Mouse (Mus musculus): ENCODE results near the gene Ccdc77. TPM values are rescaled to one million over a fixed set of nuclear protein-coding genes. Genes with fewer than 3 reads are reported as not detected.

The Ccdc77 gene
- 16.0 and 16.9 TPM in 2 replicates for polyA plus RNA-seq (2015; fragmentation: Nextera tagmentation; extraction: Ambion mirVana)

GRCm38 (mm10) chr6:120363688-120364522 lies at the start of gene Ccdc77, which contains the start of gene Kdm5a:
Gene Ccdc77, minus strand, starts transcription at chr6:120364374.
Gene Kdm5a, plus strand, starts transcription at chr6:120364124.
- H3K4me2 ChIP-seq (replicated peaks), result peak within 1 kb of the TSS; percentile 98
- under 1% methylated on average over 71 of the region's 71 CpGs for WGBS
- H3K36me3 ChIP-seq, result peaks cover 18% of the 10 kb centered on the region
- no peaks in the 10 kb centered on the region for H3K9me3 ChIP-seq
- peak within 1 kb of the TSS; percentile 82 for H3K4me3 ChIP-seq (replicated peaks)
- peak within 1 kb of the TSS; percentile 93 for H3K9ac ChIP-seq (replicated peaks)
- H3K27me3 ChIP-seq, result no peaks in the 10 kb centered on the region
- ATAC-seq, result peak; percentile 98
- peaks cover 20% of the 10 kb centered on the region for H3K4me1 ChIP-seq (replicated peaks)
- H3K27ac ChIP-seq, result peak within 1 kb of the TSS; percentile 93

- peaks cover 66% of the 10 kb centered on the region for H3K36me3 ChIP-seq
- no peak overlapping the region for H3K4me3 ChIP-seq (replicated peaks)
- 97% methylated on average over 1 of the region's 1 CpGs for WGBS
- no peaks in the 10 kb centered on the region for H3K27me3 ChIP-seq
- H3K4me1 ChIP-seq (replicated peaks), result no peaks in the 10 kb centered on the region
- H3K9me3 ChIP-seq, result no peaks in the 10 kb centered on the region
- H3K4me2 ChIP-seq (replicated peaks), result no peak overlapping the region
- ATAC-seq, result no peak
- H3K9ac ChIP-seq (replicated peaks), result no peak overlapping the region
- no peak overlapping the region for H3K27ac ChIP-seq
Measured at GRCm38 (mm10) chr6:120403936-120404335, 39.8 kb upstream of the Ccdc77 start.

GRCm38 (mm10) chr6:120395622-120396345 lies 31.6 kb upstream of the Ccdc77 start:
- H3K4me1 ChIP-seq (replicated peaks), result no peaks in the 10 kb centered on the region
- no peak overlapping the region for H3K9ac ChIP-seq (replicated peaks)
- peaks cover 73% of the 10 kb centered on the region for H3K36me3 ChIP-seq
- H3K4me2 ChIP-seq (replicated peaks), result no peak overlapping the region
- no peaks in the 10 kb centered on the region for H3K9me3 ChIP-seq
- no peak for ATAC-seq
- H3K4me3 ChIP-seq (replicated peaks), result no peak overlapping the region
- no peak overlapping the region for H3K27ac ChIP-seq
- WGBS, result 96% methylated on average over 5 of the region's 5 CpGs
- no peaks in the 10 kb centered on the region for H3K27me3 ChIP-seq

- no peaks in the 10 kb centered on the region for H3K9me3 ChIP-seq
- H3K4me1 ChIP-seq (replicated peaks), result no peaks in the 10 kb centered on the region
- no peak overlapping the region for H3K27ac ChIP-seq
- H3K27me3 ChIP-seq, result no peaks in the 10 kb centered on the region
- no peak overlapping the region for H3K4me3 ChIP-seq (replicated peaks)
- H3K9ac ChIP-seq (replicated peaks), result no peak overlapping the region
- no peak for ATAC-seq
- H3K36me3 ChIP-seq, result peaks cover 63% of the 10 kb centered on the region
- no peak overlapping the region for H3K4me2 ChIP-seq (replicated peaks)
- WGBS, result 95% methylated on average over 2 of the region's 2 CpGs
Measured at GRCm38 (mm10) chr6:120392811-120393210, 28.6 kb upstream of the Ccdc77 start.

- Histone ChIP-seq H3K4me2 (replicated peaks) (no peak overlapping the region), H3K4me1 (replicated peaks) (no peaks in the 10 kb centered on the region), H3K36me3 (peaks cover 59% of the 10 kb centered on the region), H3K27me3 (no peaks in the 10 kb centered on the region), H3K9me3 (no peaks in the 10 kb centered on the region), H3K27ac (no peak overlapping the region), H3K4me3 (replicated peaks) (no peak overlapping the region), H3K9ac (replicated peaks) (no peak overlapping the region)
- ATAC-seq, result no peak
- WGBS, result 91% methylated on average over 3 of the region's 3 CpGs
Measured at GRCm38 (mm10) chr6:120390054-120390453, 25.9 kb upstream of the Ccdc77 start.

- no peaks in the 10 kb centered on the region for H3K4me1 ChIP-seq (replicated peaks)
- no peaks in the 10 kb centered on the region for H3K9me3 ChIP-seq
- WGBS, result 93% methylated on average over 2 of the region's 2 CpGs
- H3K9ac ChIP-seq (replicated peaks), result no peak overlapping the region
- no peaks in the 10 kb centered on the region for H3K27me3 ChIP-seq
- H3K36me3 ChIP-seq, result peaks cover 78% of the 10 kb centered on the region
- no peak overlapping the region for H3K27ac ChIP-seq
- ATAC-seq, result no peak
- H3K4me2 ChIP-seq (replicated peaks), result no peak overlapping the region
- H3K4me3 ChIP-seq (replicated peaks), result no peak overlapping the region
Measured at GRCm38 (mm10) chr6:120376736-120377135, 12.6 kb upstream of the Ccdc77 start.

- Histone ChIP-seq H3K4me3 (replicated peaks) (peak overlapping the region; percentile 82), H3K36me3 (peaks cover 29% of the 10 kb centered on the region), H3K9ac (replicated peaks) (peak overlapping the region; percentile 93), H3K27me3 (no peaks in the 10 kb centered on the region), H3K27ac (no peak overlapping the region), H3K4me1 (replicated peaks) (peaks cover 20% of the 10 kb centered on the region), H3K4me2 (replicated peaks) (peak overlapping the region; percentile 98), H3K9me3 (no peaks in the 10 kb centered on the region)
- ATAC-seq, result no peak
- 6% methylated on average over 15 of the region's 15 CpGs for WGBS
Measured at GRCm38 (mm10) chr6:120365051-120365450, 877 bp upstream of the Ccdc77 start.

- H3K27me3 ChIP-seq, result no peaks in the 10 kb centered on the region
- peak overlapping the region; percentile 93 for H3K27ac ChIP-seq
- under 1% methylated on average over 31 of the region's 31 CpGs for WGBS
- peak overlapping the region; percentile 93 for H3K9ac ChIP-seq (replicated peaks)
- peak overlapping the region; percentile 82 for H3K4me3 ChIP-seq (replicated peaks)
- H3K36me3 ChIP-seq, result peaks cover 24% of the 10 kb centered on the region
- ATAC-seq, result no peak; the same call in 1 of the 2 replicates
- no peaks in the 10 kb centered on the region for H3K9me3 ChIP-seq
- H3K4me2 ChIP-seq (replicated peaks), result peak overlapping the region; percentile 98
- peaks cover 20% of the 10 kb centered on the region for H3K4me1 ChIP-seq (replicated peaks)
Measured at GRCm38 (mm10) chr6:120364523-120364905, 340 bp upstream of the Ccdc77 start.

GRCm38 (mm10) chr6:120362774-120363687 lies 1.1 kb downstream of the Ccdc77 start:
- peaks cover 9% of the 10 kb centered on the region for H3K36me3 ChIP-seq
- peak overlapping the region; percentile 82 for H3K4me3 ChIP-seq (replicated peaks)
- peak overlapping the region; percentile 93 for H3K27ac ChIP-seq
- peak overlapping the region; percentile 93 for H3K9ac ChIP-seq (replicated peaks)
- H3K9me3 ChIP-seq, result no peaks in the 10 kb centered on the region
- peak overlapping the region; percentile 98 for H3K4me2 ChIP-seq (replicated peaks)
- 26% methylated on average over 15 of the region's 15 CpGs for WGBS
- peak; percentile 31; the same call in 1 of the 2 replicates for ATAC-seq
- no peaks in the 10 kb centered on the region for H3K27me3 ChIP-seq
- peaks cover 20% of the 10 kb centered on the region for H3K4me1 ChIP-seq (replicated peaks)

GRCm38 (mm10) chr6:120362124-120362523 lies 2.0 kb downstream of the Ccdc77 start:
- Histone ChIP-seq H3K4me1 (replicated peaks) (peaks cover 20% of the 10 kb centered on the region), H3K4me2 (replicated peaks) (no peak overlapping the region), H3K9me3 (no peaks in the 10 kb centered on the region), H3K27ac (no peak overlapping the region), H3K9ac (replicated peaks) (no peak overlapping the region), H3K27me3 (no peaks in the 10 kb centered on the region), H3K4me3 (replicated peaks) (no peak overlapping the region), H3K36me3 (peaks cover under 1% of the 10 kb centered on the region)
- no peak for ATAC-seq
- WGBS, result 97% methylated on average over 2 of the region's 2 CpGs

Measured in midbrain, embryonic 13.5 days (tissue).